ENCODE assay signal across 8 mouse cellular contexts in genomic region chr17:50510279-50510678, GRCm38 (mm10). TPM values are rescaled to one million over a fixed set of nuclear protein-coding genes. Genes with fewer than 3 reads are reported as not detected.
A peak's percentile ranks its signal among the peaks of the same experiment; 100 is the strongest.
DNase-seq lines count a peak whose midpoint lies in the region; ATAC-seq and TF ChIP-seq lines count a peak whose summit lies in the region.

No protein-coding gene starts in this region.

- H3K4me3 ChIP-seq in kidney, embryonic 14.5 days (ENCODE audit: low read length) = peak overlapping the region; percentile 75
- peak overlapping the region; percentile 78 for H3K4me3 ChIP-seq in embryonic facial prominence, embryonic 11.5 days (ENCODE audit: low read depth, low read length)
- H3K4me3 ChIP-seq in intestine, embryonic 15.5 days (replicated peaks) = peak overlapping the region; percentile 92
- peak overlapping the region; percentile 50 for H3K4me3 ChIP-seq in myocyte

- WGBS in kidney, embryonic 14.5 days = 68% methylated on average over 2 of the region's 2 CpGs
- WGBS in embryonic facial prominence, embryonic 11.5 days = 56% methylated on average over 2 of the region's 2 CpGs
- WGBS in intestine, embryonic 15.5 days = 38% methylated on average over 2 of the region's 2 CpGs

- peak overlapping the region; percentile 66 for H3K4me2 ChIP-seq in kidney, embryonic 14.5 days (replicated peaks; ENCODE audit: low read depth, low read length)
- peak overlapping the region; percentile 55 for H3K4me2 ChIP-seq in embryonic facial prominence, embryonic 11.5 days (ENCODE audit: low read depth, low read length)
- peak overlapping the region; percentile 82 for H3K4me2 ChIP-seq in intestine, embryonic 15.5 days (replicated peaks)
- H3K4me2 ChIP-seq in myocyte (ENCODE audit: low read depth) = peak overlapping the region; percentile 86

- no peak for TF ChIP-seq POLR2A in myocyte (IDR thresholded peaks at IDR 0.05; ENCODE audit: insufficient read length, low read depth)

- no peaks in the 10 kb centered on the region for H3K9me3 ChIP-seq in kidney, embryonic 14.5 days (ENCODE audit: control insufficient read depth, low read length)
- no peaks in the 10 kb centered on the region for H3K9me3 ChIP-seq in embryonic facial prominence, embryonic 11.5 days (replicated peaks; ENCODE audit: control insufficient read depth, low read length)
- H3K9me3 ChIP-seq in intestine, embryonic 15.5 days = no peaks in the 10 kb centered on the region

- H3ac ChIP-seq in myocyte (ENCODE audit: control insufficient read depth, insufficient read length) = peak overlapping the region; percentile 62

- no peak for ATAC-seq in kidney, embryonic 14.5 days (ENCODE audit: low FRiP score, low TSS enrichment)
- no peak for ATAC-seq in embryonic facial prominence, embryonic 11.5 days (replicated peaks; ENCODE audit: insufficient number of reproducible peaks, low FRiP score, low TSS enrichment, low read depth)
- no peak for ATAC-seq in intestine, embryonic 15.5 days

- no peaks in the 10 kb centered on the region for H3K36me3 ChIP-seq in kidney, embryonic 14.5 days (ENCODE audit: control insufficient read depth, insufficient read depth, low read length)
- no peaks in the 10 kb centered on the region for H3K36me3 ChIP-seq in embryonic facial prominence, embryonic 11.5 days (replicated peaks; ENCODE audit: control insufficient read depth, insufficient read depth, low read depth, low read length)
- no peaks in the 10 kb centered on the region for H3K36me3 ChIP-seq in intestine, embryonic 15.5 days
- H3K36me3 ChIP-seq in myocyte (ENCODE audit: control insufficient read depth, insufficient read depth) = no peaks in the 10 kb centered on the region

- H3K79me2 ChIP-seq in myocyte (ENCODE audit: control insufficient read depth, insufficient read depth) = peaks cover 45% of the 10 kb centered on the region

- H3K9ac ChIP-seq in kidney, embryonic 14.5 days (ENCODE audit: low read depth, low read length) = peak overlapping the region; percentile 81; the same call in 1 of the 2 replicates
- H3K9ac ChIP-seq in embryonic facial prominence, embryonic 11.5 days (replicated peaks; ENCODE audit: low read length) = no peak overlapping the region
- peak overlapping the region; percentile 84 for H3K9ac ChIP-seq in intestine, embryonic 15.5 days

- DNase-seq in kidney, postnatal 10 days = no peak
- DNase-seq in embryonic facial prominence, embryonic 11.5 days (ENCODE audit: low spot score) = no peak
- no peak for DNase-seq in urinary bladder, adult 18-20 months (ENCODE audit: low spot score in 2 of 2)
- no peak for DNase-seq in frontal cortex, adult 2 months (ENCODE audit: extremely low spot score in 1 of 2, low spot score in 1 of 2)
- DNase-seq in adrenal gland, postnatal 25 days = no peak

- 0 out of 2 replicates have a peak, but pooled peaks cover 2% of the 10 kb centered on the region for H3K4me1 ChIP-seq in kidney, embryonic 14.5 days (ENCODE audit: control insufficient read depth, insufficient read depth, low read length)
- H3K4me1 ChIP-seq in embryonic facial prominence, embryonic 11.5 days (ENCODE audit: control insufficient read depth, insufficient read depth, low read length) = peaks cover 2% of the 10 kb centered on the region; the same call in 1 of the 2 replicates
- H3K4me1 ChIP-seq in intestine, embryonic 15.5 days (replicated peaks) = peaks cover 6% of the 10 kb centered on the region; the same call in 1 of the 2 replicates

- 0 out of 2 replicates have a peak, but pooled peaks cover 4% of the 10 kb centered on the region for H3K27me3 ChIP-seq in kidney, embryonic 14.5 days (ENCODE audit: control insufficient read depth, insufficient read depth, low read length)
- H3K27me3 ChIP-seq in embryonic facial prominence, embryonic 11.5 days (ENCODE audit: control insufficient read depth, insufficient read depth, low read length) = no peaks in the 10 kb centered on the region
- no peaks in the 10 kb centered on the region for H3K27me3 ChIP-seq in intestine, embryonic 15.5 days (replicated peaks)
- no peaks in the 10 kb centered on the region for H3K27me3 ChIP-seq in myocyte (ENCODE audit: control insufficient read depth, insufficient read depth, insufficient read length)

- no peak overlapping the region for H3K27ac ChIP-seq in kidney, embryonic 14.5 days (ENCODE audit: low read depth, low read length)
- H3K27ac ChIP-seq in embryonic facial prominence, embryonic 11.5 days (replicated peaks; ENCODE audit: low read depth, low read length) = no peak overlapping the region
- no peak overlapping the region for H3K27ac ChIP-seq in intestine, embryonic 15.5 days

TF ChIP-seq in myocyte, 11 proteins besides CTCF, POLR2A, EP300 and RAD21:
- TF ChIP-seq MYOG (IDR thresholded peaks at IDR 0.05; ENCODE audit: control insufficient read depth in 1 of 3, insufficient read depth in 1 of 3, insufficient read length in 2 of 3, low read depth in 2 of 3) (no peak), CEBPB (IDR thresholded peaks at IDR 0.05; ENCODE audit: insufficient read depth, poor library complexity, severe bottlenecking) (no peak), MAX (IDR thresholded peaks at IDR 0.05; ENCODE audit: low read depth) (no peak)

RNA-seq across cellular contexts. Expression of gene Plcl2, which starts 1.1 kb away (rescaled TPM):
- 3.1 and 5.6 TPM in 2 replicates for polyA plus RNA-seq in kidney, embryonic 14.5 days (2014; fragmentation: Nextera tagmentation; extraction: Ambion mirVana)
- polyA plus RNA-seq in embryonic facial prominence, embryonic 11.5 days (2014; fragmentation: Nextera tagmentation; extraction: Ambion mirVana) = 7.3 and 7.8 TPM in 2 replicates
- 4.7 and 4.9 TPM in 2 replicates for polyA plus RNA-seq in intestine, embryonic 15.5 days (2015; fragmentation: Nextera tagmentation; extraction: Ambion mirVana)
- polyA plus RNA-seq in myocyte (2012; fragmentation: generic; extraction: Trizol) = 13.2 TPM
- 26.0 and 26.4 TPM in 2 replicates for polyA plus RNA-seq in frontal cortex, adult 2 months (2012; rRNA removed)
- total RNA-seq in adrenal gland, postnatal 25 days (2021) = 62.0 and 62.3 TPM in 2 replicates
